In genomic region chr5:126623205-126623604, GRCm38 (mm10) we compare ENCODE assay signal across 9 mouse cellular contexts.
DNase-seq lines count a peak whose midpoint lies in the region; ATAC-seq and TF ChIP-seq lines count a peak whose summit lies in the region.
"Had no signal": no experiment of that assay in that cellular context is flagged by ENCODE, and none has a peak within 500 bp of the region (broad histone marks: within the 10 kb centered on the region; RNA-seq: fewer than 3 reads in every experiment).

No protein-coding gene starts in this region.

- H3K4me2 ChIP-seq in hindbrain, postnatal 0 days (ENCODE audit: low read depth, low read length): no peak overlapping the region
- H3K4me2 ChIP-seq: neural tube, embryonic 12.5 days had no signal

- intact Hi-C loops in heart, postnatal 10 days (cut with DNase I): loop anchor here (2.0 kb wide), 1 partner anchor 110 kb away; no protein-coding TSS in a partner anchor
- intact Hi-C loops in heart, postnatal 25 days (cut with DNase I): no loop called here
- intact Hi-C loops in left cerebral cortex, postnatal 4 days (cut with DNase I): loop anchor here (10.0 kb wide), 1 partner anchor 112 kb away; no protein-coding TSS in a partner anchor

- DNase-seq in heart, postnatal 10 days: peak; percentile 5 to 38
- no peak for DNase-seq in heart, postnatal 25 days (ENCODE audit: low spot score)
- DNase-seq in adrenal gland, postnatal 36 days: peak; percentile 43 to 50
- peak; percentile 79 for DNase-seq in hindbrain, postnatal 0 days (ENCODE audit: low spot score)
- DNase-seq in left cerebral cortex, postnatal 4 days: peak; percentile 74
- DNase-seq in right cerebral cortex, postnatal 4 days: peak; percentile 71
- no peak for DNase-seq in heart, adult 11 months

- H3K9me3 ChIP-seq in E14TG2a.4 (ENCODE audit: low read length): no peaks in the 10 kb centered on the region
- H3K9me3 ChIP-seq in hindbrain, postnatal 0 days (ENCODE audit: low read length): no peaks in the 10 kb centered on the region
- H3K9me3 ChIP-seq: neural tube, embryonic 12.5 days had no signal

- no peak for ATAC-seq in hindbrain, postnatal 0 days

- no peak overlapping the region for H3K27ac ChIP-seq in hindbrain, postnatal 0 days
- H3K27ac ChIP-seq: neural tube, embryonic 12.5 days had no signal

- 16% methylated on average over 6 of the region's 6 CpGs for WGBS in hindbrain, postnatal 0 days

- peaks cover under 1% of the 10 kb centered on the region for H3K27me3 ChIP-seq in E14TG2a.4 (ENCODE audit: insufficient read depth, low read length)
- H3K27me3 ChIP-seq in hindbrain, postnatal 0 days (ENCODE audit: insufficient read depth, low read length): no peaks in the 10 kb centered on the region
- H3K27me3 ChIP-seq: neural tube, embryonic 12.5 days had no signal

- no peaks in the 10 kb centered on the region for H3K36me3 ChIP-seq in E14TG2a.4 (ENCODE audit: insufficient read depth, low read length)
- no peaks in the 10 kb centered on the region for H3K36me3 ChIP-seq in hindbrain, postnatal 0 days (ENCODE audit: insufficient read depth, low read length)
- H3K36me3 ChIP-seq: neural tube, embryonic 12.5 days had no signal

- no peak overlapping the region for H3K9ac ChIP-seq in hindbrain, postnatal 0 days (replicated peaks; ENCODE audit: low read length)
- H3K9ac ChIP-seq: neural tube, embryonic 12.5 days had no signal

- H3K4me1 ChIP-seq in E14TG2a.4 (replicated peaks; ENCODE audit: low read depth, low read length): peaks cover 8% of the 10 kb centered on the region
- no peaks in the 10 kb centered on the region for H3K4me1 ChIP-seq in hindbrain, postnatal 0 days (ENCODE audit: insufficient read depth, low read length)
- H3K4me1 ChIP-seq: neural tube, embryonic 12.5 days had no signal

- peak; percentile 82 for TF ChIP-seq CTCF in E14TG2a.4 (conservative IDR thresholded peaks at IDR 0.05; ENCODE audit: low read length)
- peak; percentile 90 for TF ChIP-seq CTCF in hindbrain, postnatal 0 days (IDR thresholded peaks at IDR 0.05; ENCODE audit: low read depth)

- H3K4me3 ChIP-seq in E14TG2a.4 (replicated peaks; ENCODE audit: low read length): no peak overlapping the region
- H3K4me3 ChIP-seq in hindbrain, postnatal 0 days (ENCODE audit: low read length): no peak overlapping the region
- H3K4me3 ChIP-seq: neural tube, embryonic 12.5 days had no signal

Comparison
In these comparisons a context has a peak if more than half of its experiments do, and no peak if none do; other contexts are left out.
1. DNase-seq: peak in heart, postnatal 10 days (2 of 2), adrenal gland, postnatal 36 days (2 of 2), hindbrain, postnatal 0 days (single experiment), left cerebral cortex, postnatal 4 days (single experiment) and right cerebral cortex, postnatal 4 days (single experiment); none in heart, postnatal 25 days (single experiment) and heart, adult 11 months (single experiment).